Mouse (Mus musculus): ENCODE results near the gene Olfr1020. TPM values are rescaled to one million over a fixed set of nuclear protein-coding genes. Genes with fewer than 3 reads are reported as not detected.

Gene Olfr1020
- not detected in 2 replicates for polyA plus RNA-seq (2015; fragmentation: Nextera tagmentation; extraction: Ambion mirVana)

- ATAC-seq (ENCODE audit: insufficient number of reproducible peaks, low FRiP score, low TSS enrichment, low read depth), result no peak
- Histone ChIP-seq H3K4me3 (no peak within 1 kb of the TSS), H3K27ac (no peak within 1 kb of the TSS), H3K4me2 (no peak within 1 kb of the TSS), H3K27me3 (no peaks in the 10 kb centered on the region), H3K9me3 (no peaks in the 10 kb centered on the region), H3K9ac (no peak within 1 kb of the TSS), H3K36me3 (no peaks in the 10 kb centered on the region), H3K4me1 (no peaks in the 10 kb centered on the region)
- WGBS, result 75% methylated on average over 1 of the region's 1 CpGs
Measured at GRCm38 (mm10) chr2:85846730-85847129, at the start of gene Olfr1020. TSS of gene Olfr1020 (plus strand) at chr2:85847030.

GRCm38 (mm10) chr2:85802444-85802843 lies 44.4 kb upstream of the Olfr1020 start, which contains the start of gene Olfr1016:
TSS of gene Olfr1016 (minus strand) at chr2:85802544.
- H3K4me2 ChIP-seq, result no peak within 1 kb of the TSS
- no peak for ATAC-seq (ENCODE audit: insufficient number of reproducible peaks, low FRiP score, low TSS enrichment, low read depth)
- 89% methylated on average over 2 of the region's 2 CpGs for WGBS
- no peaks in the 10 kb centered on the region for H3K9me3 ChIP-seq
- H3K4me3 ChIP-seq, result no peak within 1 kb of the TSS
- no peaks in the 10 kb centered on the region for H3K27me3 ChIP-seq
- H3K9ac ChIP-seq, result no peak within 1 kb of the TSS
- H3K36me3 ChIP-seq, result no peaks in the 10 kb centered on the region
- H3K27ac ChIP-seq, result no peak within 1 kb of the TSS
- no peaks in the 10 kb centered on the region for H3K4me1 ChIP-seq

GRCm38 (mm10) chr2:85804501-85804900 lies 42.3 kb upstream of the Olfr1020 start:
- Histone ChIP-seq H3K4me3 (no peak overlapping the region), H3K27ac (no peak overlapping the region), H3K4me2 (no peak overlapping the region), H3K36me3 (no peaks in the 10 kb centered on the region), H3K9me3 (no peaks in the 10 kb centered on the region), H3K27me3 (no peaks in the 10 kb centered on the region), H3K4me1 (no peaks in the 10 kb centered on the region), H3K9ac (no peak overlapping the region)
- WGBS, result 53% methylated on average over 4 of the region's 4 CpGs
- no peak for ATAC-seq (ENCODE audit: insufficient number of reproducible peaks, low FRiP score, low TSS enrichment, low read depth)

GRCm38 (mm10) chr2:85818179-85818578 lies 28.7 kb upstream of the Olfr1020 start, which contains the start of gene Olfr1018:
TSS of gene Olfr1018 (plus strand) at chr2:85818479.
- no peak for ATAC-seq (ENCODE audit: insufficient number of reproducible peaks, low FRiP score, low TSS enrichment, low read depth)

GRCm38 (mm10) chr2:85845383-85845782 lies 1.4 kb upstream of the Olfr1020 start, which contains the start of gene Olfr1019:
TSS of gene Olfr1019 (minus strand) at chr2:85845483.
- Histone ChIP-seq H3K4me3 (no peak within 1 kb of the TSS), H3K9ac (no peak within 1 kb of the TSS), H3K27ac (no peak within 1 kb of the TSS), H3K36me3 (no peaks in the 10 kb centered on the region), H3K4me2 (no peak within 1 kb of the TSS), H3K9me3 (no peaks in the 10 kb centered on the region), H3K4me1 (no peaks in the 10 kb centered on the region), H3K27me3 (no peaks in the 10 kb centered on the region)
- ATAC-seq (ENCODE audit: insufficient number of reproducible peaks, low FRiP score, low TSS enrichment, low read depth), result no peak

More at GRCm38 (mm10) chr2:85818179-85818578, 28.7 kb upstream of the Olfr1020 start, which contains the start of gene Olfr1018:
- H3K4me1 ChIP-seq, result no peaks in the 10 kb centered on the region
- H3K36me3 ChIP-seq, result no peaks in the 10 kb centered on the region
- H3K27me3 ChIP-seq, result no peaks in the 10 kb centered on the region
- no peak within 1 kb of the TSS for H3K4me2 ChIP-seq
- no peak within 1 kb of the TSS for H3K4me3 ChIP-seq
- no peak within 1 kb of the TSS for H3K9ac ChIP-seq
- no peaks in the 10 kb centered on the region for H3K9me3 ChIP-seq
- H3K27ac ChIP-seq, result no peak within 1 kb of the TSS

GRCm38 (mm10) chr2:85868294-85868693 lies 21.5 kb downstream of the Olfr1020 start, which contains the start of gene Olfr1022:
TSS of gene Olfr1022 (plus strand) at chr2:85868594.
- 43% methylated on average over 2 of the region's 2 CpGs for WGBS
- no peak within 1 kb of the TSS for H3K27ac ChIP-seq
- no peaks in the 10 kb centered on the region for H3K27me3 ChIP-seq

GRCm38 (mm10) chr2:85885340-85885739 lies 38.5 kb downstream of the Olfr1020 start, which contains the start of gene Olfr1023:
TSS of gene Olfr1023 (plus strand) at chr2:85885640.
- Histone ChIP-seq H3K4me1 (no peaks in the 10 kb centered on the region), H3K36me3 (no peaks in the 10 kb centered on the region), H3K9ac (no peak within 1 kb of the TSS), H3K27me3 (no peaks in the 10 kb centered on the region), H3K27ac (no peak within 1 kb of the TSS), H3K9me3 (no peaks in the 10 kb centered on the region), H3K4me2 (no peak within 1 kb of the TSS), H3K4me3 (no peak within 1 kb of the TSS)
- 79% methylated on average over 2 of the region's 2 CpGs for WGBS
- ATAC-seq (ENCODE audit: insufficient number of reproducible peaks, low FRiP score, low TSS enrichment, low read depth), result no peak

More at GRCm38 (mm10) chr2:85868294-85868693, 21.5 kb downstream of the Olfr1020 start, which contains the start of gene Olfr1022:
- H3K36me3 ChIP-seq, result no peaks in the 10 kb centered on the region
- no peak for ATAC-seq (ENCODE audit: insufficient number of reproducible peaks, low FRiP score, low TSS enrichment, low read depth)
- H3K4me3 ChIP-seq, result no peak within 1 kb of the TSS
- H3K9me3 ChIP-seq, result no peaks in the 10 kb centered on the region
- H3K9ac ChIP-seq, result no peak within 1 kb of the TSS
- H3K4me1 ChIP-seq, result no peaks in the 10 kb centered on the region
- H3K4me2 ChIP-seq, result no peak within 1 kb of the TSS

Other genes with a start within 250 kb of the Olfr1020 start
- not detected in 2 replicates for gene Olfr1000, start 235.1 kb upstream of the Olfr1020 start, polyA plus RNA-seq (2015; fragmentation: Nextera tagmentation; extraction: Ambion mirVana)
- not detected in 2 replicates for gene Olfr1002, start 196.3 kb upstream of the Olfr1020 start, polyA plus RNA-seq (2015; fragmentation: Nextera tagmentation; extraction: Ambion mirVana)
- not detected in 2 replicates for gene Olfr154, start 182.6 kb upstream of the Olfr1020 start, polyA plus RNA-seq (2015; fragmentation: Nextera tagmentation; extraction: Ambion mirVana)
- not detected in 2 replicates for gene Olfr1006, start 168.3 kb upstream of the Olfr1020 start, polyA plus RNA-seq (2015; fragmentation: Nextera tagmentation; extraction: Ambion mirVana)
- gene Olfr1008, start 157.6 kb upstream of the Olfr1020 start, polyA plus RNA-seq (2015; fragmentation: Nextera tagmentation; extraction: Ambion mirVana), result not detected in 2 replicates
- gene Olfr1009, start 131.6 kb upstream of the Olfr1020 start, polyA plus RNA-seq (2015; fragmentation: Nextera tagmentation; extraction: Ambion mirVana), result not detected in 2 replicates
- gene Olfr1012, start 84.3 kb upstream of the Olfr1020 start, polyA plus RNA-seq (2015; fragmentation: Nextera tagmentation; extraction: Ambion mirVana), result not detected in 2 replicates
- gene Olfr1013, start 79.9 kb upstream of the Olfr1020 start, polyA plus RNA-seq (2015; fragmentation: Nextera tagmentation; extraction: Ambion mirVana), result not detected in 2 replicates
- not detected in 2 replicates for gene Olfr1014, start 74.3 kb upstream of the Olfr1020 start, polyA plus RNA-seq (2015; fragmentation: Nextera tagmentation; extraction: Ambion mirVana)
- not detected in 2 replicates for gene Olfr1015, start 65.0 kb upstream of the Olfr1020 start, polyA plus RNA-seq (2015; fragmentation: Nextera tagmentation; extraction: Ambion mirVana)
- not detected in 2 replicates for gene Olfr1016, start 44.5 kb upstream of the Olfr1020 start, polyA plus RNA-seq (2015; fragmentation: Nextera tagmentation; extraction: Ambion mirVana)
- not detected in 2 replicates for gene Olfr1018, start 28.6 kb upstream of the Olfr1020 start, polyA plus RNA-seq (2015; fragmentation: Nextera tagmentation; extraction: Ambion mirVana)
- gene Olfr1019, start 1.5 kb upstream of the Olfr1020 start, polyA plus RNA-seq (2015; fragmentation: Nextera tagmentation; extraction: Ambion mirVana), result not detected in 2 replicates
- gene Olfr1022, start 21.6 kb downstream of the Olfr1020 start, polyA plus RNA-seq (2015; fragmentation: Nextera tagmentation; extraction: Ambion mirVana), result not detected in 2 replicates
- not detected in 2 replicates for gene Olfr1023, start 38.6 kb downstream of the Olfr1020 start, polyA plus RNA-seq (2015; fragmentation: Nextera tagmentation; extraction: Ambion mirVana)
- not detected in 2 replicates for gene Olfr1024, start 58.0 kb downstream of the Olfr1020 start, polyA plus RNA-seq (2015; fragmentation: Nextera tagmentation; extraction: Ambion mirVana)
- not detected in 2 replicates for gene Olfr1025-ps1, start 68.2 kb downstream of the Olfr1020 start, polyA plus RNA-seq (2015; fragmentation: Nextera tagmentation; extraction: Ambion mirVana)
- gene Olfr1026, start 74.5 kb downstream of the Olfr1020 start, polyA plus RNA-seq (2015; fragmentation: Nextera tagmentation; extraction: Ambion mirVana), result not detected in 2 replicates
- not detected in 2 replicates for gene Olfr1028, start 103.4 kb downstream of the Olfr1020 start, polyA plus RNA-seq (2015; fragmentation: Nextera tagmentation; extraction: Ambion mirVana)
- gene Olfr1029, start 126.9 kb downstream of the Olfr1020 start, polyA plus RNA-seq (2015; fragmentation: Nextera tagmentation; extraction: Ambion mirVana), result not detected in 2 replicates
- gene Olfr1030, start 132.2 kb downstream of the Olfr1020 start, polyA plus RNA-seq (2015; fragmentation: Nextera tagmentation; extraction: Ambion mirVana), result not detected in 2 replicates
- gene Olfr1031, start 143.3 kb downstream of the Olfr1020 start, polyA plus RNA-seq (2015; fragmentation: Nextera tagmentation; extraction: Ambion mirVana), result not detected in 2 replicates
- not detected in 2 replicates for gene Olfr1032, start 158.5 kb downstream of the Olfr1020 start, polyA plus RNA-seq (2015; fragmentation: Nextera tagmentation; extraction: Ambion mirVana)
- gene Olfr1033, start 173.6 kb downstream of the Olfr1020 start, polyA plus RNA-seq (2015; fragmentation: Nextera tagmentation; extraction: Ambion mirVana), result 1.6 TPM in 2 replicates
- 0.04 TPM in 1 of 2 replicates, not detected in the other for gene Olfr1034, start 198.8 kb downstream of the Olfr1020 start, polyA plus RNA-seq (2015; fragmentation: Nextera tagmentation; extraction: Ambion mirVana)
- not detected in 2 replicates for gene Olfr1036, start 227.0 kb downstream of the Olfr1020 start, polyA plus RNA-seq (2015; fragmentation: Nextera tagmentation; extraction: Ambion mirVana)
- gene Olfr1037, start 240.4 kb downstream of the Olfr1020 start, polyA plus RNA-seq (2015; fragmentation: Nextera tagmentation; extraction: Ambion mirVana), result not detected in 2 replicates

All from limb, embryonic 15.5 days (tissue).